Mouse (Mus musculus) thymus, adult 2 months (tissue): Measurements from ENCODE around the gene Irak2.

Experiments used
- CTCF ChIP-seq: fragments of 200-500 bp; IDR thresholded peaks from 2 replicates; pipeline ENCODE4 v1.5.1; 2012; ENCODE audit warnings: mild to moderate bottlenecking, control low read depth, low read length, moderate library complexity, borderline replicate concordance; ENCODE audit not compliant: control insufficient read depth, poor library complexity, insufficient read depth; ENCODE audit errors: extremely low read depth
- POLR2A ChIP-seq: fragments of 200-500 bp; IDR thresholded peaks from 2 replicates; pipeline ENCODE4 v1.6.1; 2012; ENCODE audit warnings: mild to moderate bottlenecking, low read length, control low read depth, moderate library complexity; ENCODE audit not compliant: control insufficient read depth, poor library complexity, insufficient read depth; ENCODE audit errors: extremely low read depth

DNA sequence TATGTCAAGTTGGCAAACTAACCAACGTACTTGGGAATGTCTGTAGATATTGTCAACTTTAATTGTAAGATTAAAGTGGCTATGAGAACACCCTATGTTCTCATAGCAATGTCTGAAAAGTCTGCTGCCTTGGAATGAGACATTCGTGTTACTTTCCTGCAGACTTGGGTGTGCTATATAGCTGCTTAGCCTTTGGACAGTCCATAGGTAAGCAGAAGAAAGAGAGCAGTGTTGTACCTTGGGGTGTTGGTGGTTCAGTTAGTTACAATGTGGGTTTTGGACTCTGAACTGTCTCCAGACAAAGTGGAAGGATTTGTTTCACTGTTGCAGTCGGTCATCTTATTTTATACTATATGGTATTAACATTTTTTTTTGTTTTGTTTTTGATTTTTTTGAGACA lies 74.5 kb downstream of the Irak2 start:
- TF ChIP-seq CTCF (no peak), POLR2A (no peak)
